ENCODE assay signal across 10 mouse cellular contexts in genomic region chr10:117452190-117452950, GRCm38 (mm10).
A peak's percentile ranks its signal among the peaks of the same experiment; 100 is the strongest.
DNase-seq lines count a peak whose midpoint lies in the region; ATAC-seq and TF ChIP-seq lines count a peak whose summit lies in the region.
"Had no signal": no experiment of that assay in that cellular context is flagged by ENCODE, and none has a peak within 500 bp of the region (broad histone marks: within the 10 kb centered on the region; RNA-seq: fewer than 3 reads in every experiment).

No protein-coding gene starts in this region.

- H3K4me1 ChIP-seq in lung, adult 2 months (ENCODE audit: control insufficient read depth, insufficient read depth, low read length): peaks cover 2% of the 10 kb centered on the region
- H3K4me1 ChIP-seq in forebrain, embryonic 14.5 days (ENCODE audit: control insufficient read depth, insufficient read depth, low read length): no peaks in the 10 kb centered on the region
- H3K4me1 ChIP-seq: forebrain, embryonic 15.5 days had no signal

- TF ChIP-seq CTCF in lung, adult 2 months (IDR thresholded peaks at IDR 0.05; ENCODE audit: insufficient read depth, low read length): no peak

- TF ChIP-seq POLR2A in lung, adult 2 months (IDR thresholded peaks at IDR 0.05; ENCODE audit: borderline replicate concordance, extremely low read depth, low read depth, low read length): no peak

- no peaks in the 10 kb centered on the region for H3K9me3 ChIP-seq in forebrain, embryonic 14.5 days (replicated peaks; ENCODE audit: control insufficient read depth, low read length)
- H3K9me3 ChIP-seq: forebrain, embryonic 15.5 days; limb, embryonic 12.5 days had no signal

- H3K4me3 ChIP-seq in lung, adult 2 months (replicated peaks; ENCODE audit: extremely low read depth, low read depth, low read length): no peak overlapping the region
- H3K4me3 ChIP-seq in forebrain, embryonic 14.5 days (ENCODE audit: low read depth, low read length): no peak overlapping the region
- H3K4me3 ChIP-seq: forebrain, embryonic 15.5 days; limb, embryonic 12.5 days had no signal

- intact Hi-C loops in left cerebral cortex, postnatal 36 days (cut with DNase I): no loop called here

- no peak overlapping the region for H3K27ac ChIP-seq in forebrain, embryonic 14.5 days (ENCODE audit: low read depth, low read length)
- H3K27ac ChIP-seq: forebrain, embryonic 15.5 days; limb, embryonic 12.5 days had no signal

- peak; percentile 92 for ATAC-seq in inflammation-experienced regulatory T-cells, adult 6 months
- ATAC-seq in forebrain, embryonic 14.5 days: no peak
- ATAC-seq: forebrain, embryonic 15.5 days had no signal

- DNase-seq in lung, adult 18-20 months: peak; percentile 51 to 68
- no peak for DNase-seq in lung, adult 2 months
- DNase-seq in adrenal gland, postnatal 14 days: peak; percentile 62
- DNase-seq in splenic B cell, adult 2 months (ENCODE audit: low read depth, low spot score): peak; percentile 67
- DNase-seq in forebrain, embryonic 14.5 days (ENCODE audit: low spot score): no peak
- DNase-seq in gastrocnemius, postnatal 4 days (ENCODE audit: low spot score in 2 of 2): no peak
- DNase-seq in left cerebral cortex, postnatal 36 days (ENCODE audit: low spot score in 2 of 2): no peak

- no peak overlapping the region for H3K9ac ChIP-seq in forebrain, embryonic 14.5 days (ENCODE audit: low read length)
- H3K9ac ChIP-seq: forebrain, embryonic 15.5 days; limb, embryonic 12.5 days had no signal

- H3K36me3 ChIP-seq in splenic B cell, adult 2 months (ENCODE audit: control insufficient read depth, insufficient read depth, low read length, poor library complexity, severe bottlenecking): no peaks in the 10 kb centered on the region
- H3K36me3 ChIP-seq in forebrain, embryonic 14.5 days (ENCODE audit: control insufficient read depth, insufficient read depth, low read length): no peaks in the 10 kb centered on the region
- H3K36me3 ChIP-seq: forebrain, embryonic 15.5 days; limb, embryonic 12.5 days had no signal

- WGBS in lung, adult 2 months: 42% methylated on average over 7 of the region's 7 CpGs
- 24% methylated on average over 7 of the region's 7 CpGs for WGBS in forebrain, embryonic 14.5 days

- H3K4me2 ChIP-seq in forebrain, embryonic 14.5 days (ENCODE audit: low read length): no peak overlapping the region
- H3K4me2 ChIP-seq: forebrain, embryonic 15.5 days; limb, embryonic 12.5 days had no signal

- no peaks in the 10 kb centered on the region for H3K27me3 ChIP-seq in splenic B cell, adult 2 months (ENCODE audit: control insufficient read depth, insufficient read depth, low read length, poor library complexity, severe bottlenecking)
- no peaks in the 10 kb centered on the region for H3K27me3 ChIP-seq in forebrain, embryonic 14.5 days (replicated peaks; ENCODE audit: control insufficient read depth, insufficient read depth, low read length)
- H3K27me3 ChIP-seq: forebrain, embryonic 15.5 days had no signal

Comparison
In these comparisons a context has a peak if more than half of its experiments do, and no peak if none do; other contexts are left out.
1. DNase-seq: peak in lung, adult 18-20 months (2 of 2), adrenal gland, postnatal 14 days (single experiment) and splenic B cell, adult 2 months (single experiment); none in lung, adult 2 months (single experiment), forebrain, embryonic 14.5 days (single experiment), gastrocnemius, postnatal 4 days (0 of 2) and left cerebral cortex, postnatal 36 days (0 of 2).